Mouse (Mus musculus) C2C12 (cell line): ENCODE data around the gene Gm20547.

Experiments used
- CEBPB ChIP-seq: IDR thresholded peaks from one replicate; pipeline ENCODE4 v1.6.1; 2011; ENCODE audit warnings: low read depth, mild to moderate bottlenecking, control low read depth, moderate library complexity
- CTCF ChIP-seq: IDR thresholded peaks from one replicate; pipeline ENCODE4 v1.5.1; 2011; ENCODE audit not compliant: control insufficient read depth, insufficient read depth, insufficient read length
- MYOD1 ChIP-seq: IDR thresholded peaks from one replicate; pipeline ENCODE4 v1.6.1; 2011; ENCODE audit warnings: low read depth; ENCODE audit not compliant: control insufficient read depth, insufficient read length

- TF ChIP-seq CEBPB = no peak
- TF ChIP-seq CTCF = no peak
- no peak for TF ChIP-seq MYOD1
Observed at GRCm38 (mm10) chr17:34915410-34915831, 33.6 kb upstream of the Gm20547 start.
